Mouse (Mus musculus): ENCODE results near the gene Rtf2. TPM values are rescaled to one million over a fixed set of nuclear protein-coding genes. Genes with fewer than 3 reads are reported as not detected.

The Rtf2 gene
- total RNA-seq, 2 experiments from 2014 or later = 66.5 to 74.4 TPM

- TF ChIP-seq CTCF (conservative IDR thresholded peaks at IDR 0.05) = no peak
- Histone ChIP-seq H3K27ac (no peak overlapping the region), H3K4me3 (no peak overlapping the region)
- DNase-seq (ENCODE audit: low spot score in 2 of 2) = no peak
Measured at GRCm38 (mm10) chr2:172410686-172411085, 29.7 kb upstream of the Rtf2 start.

- peak in 1 of 2 experiments; percentile 14 for DNase-seq (ENCODE audit: low spot score in 2 of 2)
- Histone ChIP-seq H3K4me3 (no peak overlapping the region), H3K27ac (no peak overlapping the region)
- no peak for TF ChIP-seq CTCF (conservative IDR thresholded peaks at IDR 0.05)
Measured at GRCm38 (mm10) chr2:172411091-172411490, 29.3 kb upstream of the Rtf2 start.

DNA sequence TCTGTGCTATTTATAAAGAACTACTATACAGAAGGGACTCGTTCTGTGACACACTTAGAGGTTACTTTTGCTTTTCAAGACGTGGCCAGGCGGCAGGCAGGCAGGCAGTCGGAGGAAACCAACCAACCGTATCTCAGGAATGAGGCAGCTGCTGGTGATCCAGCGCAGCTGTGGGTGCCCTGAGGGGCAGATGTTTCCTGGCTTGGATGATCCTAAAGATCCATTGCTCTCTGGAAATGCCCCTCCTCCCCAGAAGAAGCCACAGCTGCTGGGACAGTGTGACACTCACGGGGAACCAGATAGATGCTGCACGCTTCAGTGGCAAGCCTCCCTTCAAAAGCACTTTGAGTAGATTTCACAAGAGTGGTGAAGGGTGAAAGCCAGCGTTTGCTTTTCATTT lies 27.9 kb upstream of the Rtf2 start:
- no peak for TF ChIP-seq CTCF (conservative IDR thresholded peaks at IDR 0.05)
- H3K4me3 ChIP-seq = no peak overlapping the region
- DNase-seq (ENCODE audit: low spot score in 2 of 2) = no peak
- H3K27ac ChIP-seq = no peak overlapping the region

DNA sequence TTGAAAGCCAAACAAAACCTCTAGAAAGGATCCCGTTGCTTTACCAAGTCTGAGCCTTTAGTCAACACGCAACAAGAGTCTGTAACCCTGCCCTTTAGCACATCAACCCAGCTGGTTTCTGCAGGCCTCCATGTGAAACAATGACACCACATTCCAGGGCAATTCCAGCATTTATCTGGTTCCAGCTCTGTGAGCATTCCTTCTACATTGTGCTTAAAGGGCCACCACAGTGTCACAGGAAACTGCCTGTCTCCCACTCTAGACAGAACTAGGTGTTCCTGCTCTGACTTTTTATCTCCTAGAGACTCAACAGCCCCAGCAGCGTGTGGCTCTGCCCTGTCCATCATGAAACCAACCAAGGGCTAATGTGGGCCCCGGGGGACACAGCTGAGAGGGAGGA lies 27.1 kb upstream of the Rtf2 start:
- TF ChIP-seq CTCF (conservative IDR thresholded peaks at IDR 0.05) = no peak
- Histone ChIP-seq H3K4me3 (no peak overlapping the region), H3K27ac (no peak overlapping the region)
- no peak for DNase-seq (ENCODE audit: low spot score in 2 of 2)

DNA sequence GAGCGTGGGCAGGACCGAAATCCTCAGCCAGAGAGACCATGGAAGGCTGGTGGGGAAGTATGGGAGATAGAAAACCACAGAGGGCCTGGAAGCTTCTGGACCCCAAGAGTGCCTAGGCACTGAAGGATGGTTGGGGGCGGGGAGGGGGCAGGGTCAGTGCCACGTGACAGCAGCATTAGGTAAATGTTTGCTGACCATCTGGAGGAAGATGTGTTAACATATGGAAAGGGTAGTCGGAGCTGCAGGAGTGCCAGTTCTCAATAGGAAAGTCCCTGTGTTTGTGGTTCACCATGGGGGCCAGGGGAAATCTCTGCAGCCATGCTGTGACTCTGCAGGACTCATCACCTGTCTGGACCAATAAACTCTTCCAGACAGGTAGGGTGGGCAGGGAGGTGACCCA lies 26.5 kb upstream of the Rtf2 start:
- Histone ChIP-seq H3K4me3 (no peak overlapping the region), H3K27ac (no peak overlapping the region)
- TF ChIP-seq CTCF (conservative IDR thresholded peaks at IDR 0.05) = no peak
- no peak for DNase-seq (ENCODE audit: low spot score in 2 of 2)

DNA sequence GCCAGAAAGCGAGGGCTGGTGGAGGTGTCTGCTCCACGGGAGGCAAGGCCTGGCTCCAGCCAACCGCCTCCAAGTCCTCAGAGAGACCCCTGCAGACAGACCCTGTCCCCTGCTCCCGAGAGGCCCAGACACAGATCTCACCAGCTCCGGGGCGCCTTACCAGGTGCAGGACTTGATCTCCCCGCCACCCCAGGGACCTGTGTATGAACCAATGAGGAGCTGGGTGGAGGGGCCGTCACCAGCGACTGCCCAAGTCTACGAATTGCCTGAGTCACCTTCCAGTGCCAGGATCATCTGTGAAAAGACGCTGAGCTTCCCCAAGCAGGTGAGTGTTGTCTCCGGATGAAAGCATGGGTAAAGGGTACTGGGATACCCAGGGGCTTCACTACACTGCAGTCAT lies 24.1 kb upstream of the Rtf2 start:
- Histone ChIP-seq H3K4me3 (no peak overlapping the region), H3K27ac (no peak overlapping the region)
- no peak for TF ChIP-seq CTCF (conservative IDR thresholded peaks at IDR 0.05)
- no peak for DNase-seq (ENCODE audit: low spot score in 2 of 2)

DNA sequence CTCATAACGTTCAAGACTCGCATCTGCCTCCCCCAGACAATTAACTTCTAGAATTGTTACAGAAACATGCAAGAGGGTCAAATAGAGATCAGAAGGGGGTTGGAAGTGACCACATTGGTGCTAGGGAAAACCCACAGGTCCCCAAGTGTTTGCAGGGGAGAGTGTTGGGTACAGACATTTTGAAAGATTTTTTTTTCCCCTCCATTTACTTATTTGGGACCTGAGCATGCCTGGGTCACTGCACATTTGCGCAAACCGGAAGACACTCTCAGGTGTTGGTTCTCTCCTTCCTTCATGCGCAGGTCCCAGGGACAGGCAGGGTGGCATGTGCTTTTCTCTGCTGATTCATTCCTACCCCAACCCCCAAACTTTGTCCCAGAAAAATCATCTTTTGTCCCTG lies 23.5 kb upstream of the Rtf2 start:
- no peak overlapping the region for H3K27ac ChIP-seq
- DNase-seq (ENCODE audit: low spot score in 2 of 2) = no peak
- no peak overlapping the region for H3K4me3 ChIP-seq
- TF ChIP-seq CTCF (conservative IDR thresholded peaks at IDR 0.05) = no peak

DNA sequence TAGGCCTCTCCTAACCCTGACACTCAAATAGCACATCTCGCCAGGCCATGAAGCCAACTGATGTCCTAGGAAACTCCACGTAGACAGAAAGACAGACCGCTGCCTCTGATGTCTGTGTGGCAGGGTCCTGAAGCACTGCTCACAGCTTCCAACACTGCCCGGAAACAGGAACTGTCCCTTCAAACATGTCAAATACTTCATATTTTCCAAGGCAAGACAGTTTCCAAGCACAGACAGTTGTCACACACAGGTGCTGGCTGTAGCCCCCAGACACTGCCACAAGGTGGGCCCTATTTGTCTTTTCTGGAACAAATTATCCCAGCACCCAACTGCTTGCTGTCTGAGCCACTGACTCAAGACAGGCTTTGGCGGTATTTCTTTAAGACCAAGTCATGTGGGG lies 22.1 kb upstream of the Rtf2 start:
- Histone ChIP-seq H3K4me3 (no peak overlapping the region), H3K27ac (no peak overlapping the region)
- TF ChIP-seq CTCF (conservative IDR thresholded peaks at IDR 0.05) = no peak
- no peak for DNase-seq (ENCODE audit: low spot score in 2 of 2)

- H3K4me3 ChIP-seq = no peak overlapping the region
Measured at GRCm38 (mm10) chr2:172430609-172431008, 9.7 kb upstream of the Rtf2 start.

GRCm38 (mm10) chr2:172433746-172434145 lies 6.6 kb upstream of the Rtf2 start:
- no peak for DNase-seq (ENCODE audit: low spot score in 2 of 2)
- no peak overlapping the region for H3K27ac ChIP-seq
- no peak for TF ChIP-seq CTCF (conservative IDR thresholded peaks at IDR 0.05)
- no peak overlapping the region for H3K4me3 ChIP-seq

More at GRCm38 (mm10) chr2:172430609-172431008, 9.7 kb upstream of the Rtf2 start:
- DNase-seq (ENCODE audit: low spot score in 2 of 2) = no peak
- TF ChIP-seq CTCF (conservative IDR thresholded peaks at IDR 0.05) = no peak
- no peak overlapping the region for H3K27ac ChIP-seq

DNA sequence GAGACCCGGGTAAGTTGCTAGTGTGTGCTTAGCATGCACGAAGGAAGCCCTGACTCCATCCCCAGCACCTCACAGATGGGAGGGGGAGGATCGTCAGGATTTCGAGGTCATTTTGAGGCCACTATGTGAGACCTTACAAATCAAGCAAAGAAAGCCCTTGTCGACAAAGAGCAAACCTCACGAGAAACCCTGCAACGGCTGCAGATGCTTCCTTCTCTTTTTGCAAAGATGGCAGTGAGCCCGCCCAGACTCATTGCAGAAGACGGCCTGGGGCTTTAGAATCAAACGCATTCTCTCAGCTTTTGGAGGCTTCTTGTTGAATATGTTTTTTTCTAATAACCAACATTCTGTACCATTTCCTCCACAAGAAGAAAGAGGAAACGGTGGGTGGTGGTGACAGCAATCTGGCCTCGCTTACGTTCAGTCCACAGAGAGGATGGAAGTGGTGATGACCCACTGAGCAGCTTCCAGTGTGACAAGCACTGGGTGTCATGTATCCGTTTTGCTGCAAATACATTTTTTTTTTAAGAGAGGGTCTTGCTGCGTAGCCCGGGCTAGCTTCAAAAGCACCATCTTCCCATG lies 2.9 kb upstream of the Rtf2 start:
- TF ChIP-seq CTCF (conservative IDR thresholded peaks at IDR 0.05) = no peak
- H3K4me3 ChIP-seq = no peak overlapping the region
- H3K27ac ChIP-seq = no peak overlapping the region
- DNase-seq (ENCODE audit: low spot score in 2 of 2) = no peak

GRCm38 (mm10) chr2:172440640-172441005 lies 267 bp downstream of the Rtf2 start:
- DNase-seq (ENCODE audit: low spot score in 2 of 2) = no peak
- H3K27ac ChIP-seq = peak overlapping the region; percentile 89
- H3K4me3 ChIP-seq = peak overlapping the region; percentile 96
- no peak for TF ChIP-seq CTCF (conservative IDR thresholded peaks at IDR 0.05)

GRCm38 (mm10) chr2:172441176-172441575 lies 820 bp downstream of the Rtf2 start:
- H3K27ac ChIP-seq = no peak overlapping the region
- no peak for TF ChIP-seq CTCF (conservative IDR thresholded peaks at IDR 0.05)
- H3K4me3 ChIP-seq = peak overlapping the region; percentile 96
- no peak for DNase-seq (ENCODE audit: low spot score in 2 of 2)

GRCm38 (mm10) chr2:172445617-172446016 lies 5.3 kb downstream of the Rtf2 start:
- no peak for TF ChIP-seq CTCF (conservative IDR thresholded peaks at IDR 0.05)
- no peak overlapping the region for H3K4me3 ChIP-seq
- no peak for DNase-seq (ENCODE audit: low spot score in 2 of 2)
- H3K27ac ChIP-seq = no peak overlapping the region

DNA sequence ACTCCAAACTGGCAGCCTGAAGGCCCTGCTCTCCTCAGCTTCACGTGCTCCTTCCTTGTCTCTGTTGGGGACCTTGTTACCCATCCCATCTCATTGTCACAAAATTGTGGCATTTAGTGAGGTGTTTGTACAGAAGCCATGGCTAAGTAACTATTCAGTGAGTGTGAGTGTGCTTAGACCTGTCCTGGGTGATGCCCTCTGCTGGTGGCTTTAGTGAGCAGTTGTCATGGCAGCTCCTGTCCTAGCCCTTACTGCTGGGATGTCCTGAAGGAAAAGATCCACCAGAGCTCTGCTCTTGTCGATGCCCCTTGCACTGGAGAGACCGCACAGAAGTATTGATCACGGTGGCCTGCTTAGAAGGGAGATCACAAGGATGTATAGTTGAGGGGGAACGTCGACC lies 7.0 kb downstream of the Rtf2 start:
- DNase-seq (ENCODE audit: low spot score in 2 of 2) = no peak

More for the DNA sequence above, 7.0 kb downstream of the Rtf2 start:
- TF ChIP-seq CTCF (conservative IDR thresholded peaks at IDR 0.05) = peak; percentile 64
- H3K4me3 ChIP-seq = no peak overlapping the region
- H3K27ac ChIP-seq = no peak overlapping the region

Measured in layer of hippocampus, adult 2 months (tissue).